Mouse (Mus musculus) neural tube, embryonic 14.5 days (tissue): ENCODE measurements around the gene Wfdc21. TPM values are rescaled to one million over a fixed set of nuclear protein-coding genes. Genes with fewer than 3 reads are reported as not detected.

Experiments used
- ATAC-seq: fragments of 200-750 bp; cut with Nextera tagmentation; 2 replicates; pipeline ENCODE4 v1.8.0; 2017; ENCODE audit warnings: low read depth, mild to moderate bottlenecking, moderate TSS enrichment, moderate library complexity
- H3K27ac ChIP-seq: fragments of 300-500 bp; sonication (generic); 2 replicates; pipeline ENCODE4 v1.5.1; 2014; ENCODE audit warnings: low read depth, mild to moderate bottlenecking, control low read depth, low read length, moderate library complexity, mixed read lengths
- H3K27me3 ChIP-seq: fragments of 300-500 bp; sonication (generic); 2 replicates; pipeline ENCODE4 v1.6.1; 2014; ENCODE audit warnings: low read length; ENCODE audit not compliant: control insufficient read depth, insufficient read depth
- H3K36me3 ChIP-seq: fragments of 300-500 bp; sonication (generic); 2 replicates; pipeline ENCODE4 v1.6.1; 2014; ENCODE audit warnings: low read length, mixed read lengths; ENCODE audit not compliant: control insufficient read depth, insufficient read depth
- H3K4me1 ChIP-seq: fragments of 300-500 bp; sonication (generic); 2 replicates; pipeline ENCODE4 v1.6.1; 2014; ENCODE audit warnings: low read length; ENCODE audit not compliant: control insufficient read depth, insufficient read depth
- H3K4me2 ChIP-seq: fragments of 300-500 bp; sonication (generic); 2 replicates; pipeline ENCODE4 v1.6.1; 2014; ENCODE audit warnings: mild to moderate bottlenecking, low read depth, low read length, control low read depth
- H3K4me3 ChIP-seq: fragments of 300-500 bp; sonication (generic); 2 replicates; pipeline ENCODE4 v1.5.1; 2014; ENCODE audit warnings: low read depth, low read length, control low read depth, mixed read lengths
- H3K9ac ChIP-seq: fragments of 300-500 bp; sonication (generic); replicated peaks from 2 replicates; pipeline ENCODE4 v1.6.1; 2014; ENCODE audit warnings: low read depth, mild to moderate bottlenecking, control low read depth, low read length, mixed read lengths
- H3K9me3 ChIP-seq: fragments of 300-500 bp; sonication (generic); 2 replicates; pipeline ENCODE4 v1.6.1; 2016; ENCODE audit warnings: low read length; ENCODE audit not compliant: control insufficient read depth
- WGBS: fragments of 180-500 bp; shearing (Covaris S2); extraction: QIAGEN DNeasy Blood & Tissue Kit; methylation state at CpG from one replicate; pipeline ENCODE4 v1.1.7; 2014; 5-methylcytosine and 5-hydroxymethylcytosine counted together
- polyA plus RNA-seq: library from polyadenylated mRNA; unstranded; fragments of >200 nt; fragmentation: Nextera tagmentation; extraction: Ambion mirVana; gene quantifications from 2 replicates; pipeline ENCODE4 v1.2.1, GENCODE M21; 2014

The Wfdc21 gene
- polyA plus RNA-seq, 1 experiment from 2014 or later, result not detected

DNA sequence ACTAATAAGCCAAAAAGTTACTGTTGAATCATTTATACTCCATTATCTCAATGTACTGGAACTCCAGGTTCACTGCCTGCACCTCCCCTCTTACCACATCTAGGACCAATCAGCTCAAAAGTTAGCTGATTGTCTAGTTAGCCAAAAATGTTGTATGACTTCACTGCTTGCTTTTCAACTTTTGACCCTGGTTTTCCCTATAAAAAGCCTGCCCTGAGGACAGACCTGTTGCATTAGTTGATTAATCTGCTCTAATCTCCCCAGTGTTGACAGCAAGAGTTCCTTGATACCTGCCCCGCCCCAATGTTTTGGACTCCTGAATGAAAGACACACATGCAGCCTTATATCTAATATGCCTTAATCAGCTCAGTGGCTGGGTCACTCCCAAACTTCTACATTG is 15.6 kb upstream of the Wfdc21 start:
- Histone ChIP-seq H3K4me1 (no peaks in the 10 kb centered on the region), H3K9me3 (no peaks in the 10 kb centered on the region), H3K4me2 (no peak overlapping the region), H3K27me3 (no peaks in the 10 kb centered on the region), H3K36me3 (no peaks in the 10 kb centered on the region), H3K27ac (no peak overlapping the region), H3K4me3 (no peak overlapping the region), H3K9ac (no peak overlapping the region)
- no peak for ATAC-seq
- 100% methylated on average over 1 of the region's 1 CpGs for WGBS

DNA sequence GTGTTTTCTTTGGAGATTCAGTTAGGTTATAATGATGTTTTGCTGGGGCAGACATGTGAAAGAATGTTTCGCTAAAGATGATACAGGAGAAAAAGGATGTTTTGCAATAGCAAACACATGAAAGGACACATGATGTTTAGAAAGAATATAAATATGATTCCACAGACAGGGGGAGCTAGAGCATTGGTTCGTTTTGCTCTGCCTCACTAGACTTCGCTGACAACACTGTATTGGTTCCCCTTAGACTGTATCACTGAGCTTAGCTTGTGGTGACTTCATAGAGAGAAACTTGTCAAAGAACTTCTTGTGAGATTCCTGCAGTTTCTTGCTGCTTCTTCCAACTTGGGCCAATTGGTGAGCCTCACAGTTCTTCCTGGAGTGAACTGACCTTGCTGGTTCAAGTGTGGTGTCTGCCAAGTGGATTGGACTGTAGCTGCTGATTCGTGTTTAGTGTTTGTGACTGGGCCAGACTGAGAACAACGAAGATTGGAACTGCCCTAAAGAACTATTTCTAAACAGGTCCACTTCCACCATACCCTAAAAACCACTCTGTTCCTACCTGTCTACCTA is 13.6 kb upstream of the Wfdc21 start:
- H3K4me1 ChIP-seq, result no peaks in the 10 kb centered on the region
- H3K9me3 ChIP-seq, result no peaks in the 10 kb centered on the region
- ATAC-seq, result no peak
- H3K27me3 ChIP-seq, result no peaks in the 10 kb centered on the region
- no peak overlapping the region for H3K4me3 ChIP-seq
- no peak overlapping the region for H3K27ac ChIP-seq
- H3K4me2 ChIP-seq, result no peak overlapping the region
- H3K36me3 ChIP-seq, result no peaks in the 10 kb centered on the region
- 87% methylated on average over 5 of the region's 5 CpGs for WGBS
- H3K9ac ChIP-seq, result no peak overlapping the region

DNA sequence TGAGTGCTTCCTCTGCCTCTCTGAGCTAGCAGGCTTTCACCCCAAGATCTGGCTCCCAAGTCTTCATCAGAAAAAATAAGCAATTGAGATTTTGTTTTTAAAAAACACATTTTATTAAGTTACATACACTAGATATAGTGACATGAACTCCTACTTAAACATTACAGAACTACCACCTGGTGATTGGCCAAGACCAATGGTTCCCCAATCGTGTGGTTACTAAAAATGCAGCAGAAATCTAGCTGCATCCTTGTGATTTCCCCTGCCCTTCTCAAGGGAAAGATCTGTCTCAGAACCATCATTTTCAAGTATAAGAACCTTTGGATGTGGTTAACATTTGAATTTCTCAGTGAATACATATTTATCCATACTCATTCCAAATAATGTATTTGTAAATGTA is 12.5 kb upstream of the Wfdc21 start:
- no peak overlapping the region for H3K4me3 ChIP-seq
- no peaks in the 10 kb centered on the region for H3K36me3 ChIP-seq
- 85% methylated on average over 1 of the region's 1 CpGs for WGBS
- no peaks in the 10 kb centered on the region for H3K4me1 ChIP-seq
- no peaks in the 10 kb centered on the region for H3K9me3 ChIP-seq
- no peaks in the 10 kb centered on the region for H3K27me3 ChIP-seq
- no peak overlapping the region for H3K9ac ChIP-seq
- no peak overlapping the region for H3K4me2 ChIP-seq
- no peak overlapping the region for H3K27ac ChIP-seq
- ATAC-seq, result no peak

DNA sequence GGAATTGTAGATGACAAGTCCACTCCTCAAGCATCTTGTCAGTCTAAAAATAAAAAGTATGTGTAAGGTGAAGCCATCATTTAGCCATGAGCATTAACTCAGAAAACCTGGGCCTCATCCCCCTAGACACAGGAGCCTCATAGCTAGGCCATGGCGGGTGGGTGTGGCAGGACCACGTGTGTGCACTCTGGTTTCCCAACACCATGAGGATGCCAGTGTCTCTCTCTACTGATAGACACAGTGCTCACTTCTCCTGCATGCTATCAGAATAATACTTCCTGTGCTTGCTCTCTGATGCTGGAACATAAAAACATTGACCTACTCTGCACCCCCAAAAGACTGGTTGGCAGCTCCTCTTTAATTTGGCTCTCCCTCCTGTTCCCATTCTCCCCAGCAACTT is 10.9 kb upstream of the Wfdc21 start:
- 87% methylated on average over 2 of the region's 2 CpGs for WGBS
- Histone ChIP-seq H3K27me3 (no peaks in the 10 kb centered on the region), H3K9me3 (no peaks in the 10 kb centered on the region), H3K36me3 (no peaks in the 10 kb centered on the region), H3K4me2 (no peak overlapping the region), H3K4me3 (no peak overlapping the region), H3K27ac (no peak overlapping the region), H3K4me1 (no peaks in the 10 kb centered on the region), H3K9ac (no peak overlapping the region)
- no peak for ATAC-seq

DNA sequence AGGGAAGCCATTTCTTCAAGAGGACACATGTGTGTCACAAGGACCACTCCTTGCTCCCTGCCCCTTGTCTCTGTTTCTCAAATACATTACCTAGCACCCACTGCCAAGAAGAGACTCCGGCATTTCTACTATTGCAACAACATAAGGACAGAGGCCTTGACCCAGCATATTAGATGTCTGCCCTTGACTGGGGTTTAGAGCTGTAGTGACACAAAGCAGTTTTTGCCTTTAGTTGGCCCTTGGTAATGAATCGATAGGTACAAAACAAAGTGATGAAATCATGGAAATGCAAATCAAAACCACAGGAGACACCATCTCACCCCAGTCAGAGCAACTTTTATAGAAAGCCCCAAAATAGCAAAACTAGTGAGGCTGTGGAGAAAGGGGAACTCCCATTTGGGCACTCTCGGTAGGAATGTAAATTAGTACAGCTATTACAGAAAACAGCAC is 9.6 kb upstream of the Wfdc21 start:
- Histone ChIP-seq H3K27me3 (no peaks in the 10 kb centered on the region), H3K9me3 (no peaks in the 10 kb centered on the region), H3K27ac (no peak overlapping the region), H3K4me3 (no peak overlapping the region), H3K36me3 (no peaks in the 10 kb centered on the region), H3K4me1 (no peaks in the 10 kb centered on the region), H3K4me2 (no peak overlapping the region), H3K9ac (no peak overlapping the region)
- ATAC-seq, result no peak
- WGBS, result 80% methylated on average over 3 of the region's 3 CpGs

DNA sequence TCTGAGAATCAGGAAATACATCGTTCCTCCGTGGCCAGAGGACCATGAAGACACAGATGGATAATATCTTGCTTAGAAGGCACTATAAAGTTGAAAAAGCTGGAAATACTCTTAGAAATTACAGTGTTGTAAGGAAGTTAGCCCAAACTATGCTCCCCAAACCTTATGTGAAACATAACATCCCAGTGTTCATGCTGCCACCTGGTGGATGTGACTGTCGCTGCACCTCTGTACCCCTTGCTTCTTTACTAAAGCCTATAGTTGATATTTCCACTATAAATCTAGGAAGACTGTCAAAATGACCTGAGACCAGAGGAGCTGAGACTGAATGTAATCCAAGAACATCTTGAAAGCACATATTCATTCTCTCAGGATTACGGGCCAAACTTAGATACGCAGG is 7.5 kb upstream of the Wfdc21 start:
- H3K9ac ChIP-seq, result no peak overlapping the region
- no peak overlapping the region for H3K4me3 ChIP-seq
- WGBS, result 22% methylated on average over 5 of the region's 5 CpGs
- H3K9me3 ChIP-seq, result no peaks in the 10 kb centered on the region
- no peak for ATAC-seq
- H3K4me1 ChIP-seq, result no peaks in the 10 kb centered on the region
- H3K27me3 ChIP-seq, result no peaks in the 10 kb centered on the region
- H3K27ac ChIP-seq, result no peak overlapping the region
- no peaks in the 10 kb centered on the region for H3K36me3 ChIP-seq
- H3K4me2 ChIP-seq, result no peak overlapping the region

DNA sequence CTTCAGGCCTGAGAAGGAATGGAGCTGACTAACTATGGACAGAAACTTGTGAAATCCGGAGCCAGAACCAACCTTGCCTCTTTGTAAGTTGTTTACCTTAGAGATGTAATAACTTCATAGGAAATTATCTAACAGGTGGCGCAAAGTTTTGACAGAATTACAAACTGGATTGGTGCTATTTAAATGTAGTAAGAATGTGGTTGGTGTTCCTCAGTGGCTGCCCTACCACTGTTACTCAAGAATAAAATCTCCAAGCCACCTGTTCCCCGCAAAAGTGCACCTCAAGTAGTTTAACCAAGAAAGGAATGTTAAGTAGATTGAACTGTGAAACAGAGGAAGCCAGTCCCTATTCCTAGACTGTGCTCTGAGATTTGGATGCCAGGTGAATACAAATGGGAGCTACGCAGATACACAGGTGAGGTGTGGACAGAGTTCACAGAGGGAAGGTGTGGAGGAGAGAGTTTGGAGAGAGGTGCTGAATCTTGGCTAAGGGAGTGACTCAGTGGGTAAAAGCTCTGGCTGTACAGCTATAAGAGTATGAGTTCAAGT is 6.2 kb upstream of the Wfdc21 start:
- Histone ChIP-seq H3K4me2 (no peak overlapping the region), H3K4me3 (no peak overlapping the region), H3K27ac (no peak overlapping the region), H3K27me3 (no peaks in the 10 kb centered on the region), H3K36me3 (no peaks in the 10 kb centered on the region), H3K9me3 (no peaks in the 10 kb centered on the region), H3K9ac (no peak overlapping the region), H3K4me1 (no peaks in the 10 kb centered on the region)
- ATAC-seq, result no peak
- WGBS, result 88% methylated on average over 4 of the region's 4 CpGs

DNA sequence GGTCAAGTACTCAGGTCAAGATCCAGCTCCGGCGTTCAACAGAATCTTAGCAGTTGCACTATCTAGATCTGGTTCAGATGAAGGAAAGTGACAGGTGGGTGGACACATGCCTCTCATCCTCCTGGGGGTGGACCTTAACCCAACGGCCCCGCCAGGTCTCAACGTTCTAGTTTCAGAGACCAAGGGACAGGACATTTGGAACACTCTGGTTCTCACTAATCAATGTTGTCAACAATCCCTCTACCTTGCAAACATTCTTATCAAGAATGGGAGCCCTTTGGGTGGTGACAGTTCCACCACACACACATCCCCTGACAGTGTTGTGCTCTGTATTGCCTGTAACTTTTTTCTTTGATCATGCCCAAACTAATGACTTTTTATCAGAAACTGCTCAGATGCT is 4.9 kb upstream of the Wfdc21 start:
- 81% methylated on average over 5 of the region's 5 CpGs for WGBS
- Histone ChIP-seq H3K27me3 (no peaks in the 10 kb centered on the region), H3K36me3 (no peaks in the 10 kb centered on the region), H3K27ac (no peak overlapping the region), H3K9ac (no peak overlapping the region), H3K4me2 (no peak overlapping the region), H3K4me3 (no peak overlapping the region), H3K9me3 (no peaks in the 10 kb centered on the region), H3K4me1 (no peaks in the 10 kb centered on the region)
- ATAC-seq, result no peak

DNA sequence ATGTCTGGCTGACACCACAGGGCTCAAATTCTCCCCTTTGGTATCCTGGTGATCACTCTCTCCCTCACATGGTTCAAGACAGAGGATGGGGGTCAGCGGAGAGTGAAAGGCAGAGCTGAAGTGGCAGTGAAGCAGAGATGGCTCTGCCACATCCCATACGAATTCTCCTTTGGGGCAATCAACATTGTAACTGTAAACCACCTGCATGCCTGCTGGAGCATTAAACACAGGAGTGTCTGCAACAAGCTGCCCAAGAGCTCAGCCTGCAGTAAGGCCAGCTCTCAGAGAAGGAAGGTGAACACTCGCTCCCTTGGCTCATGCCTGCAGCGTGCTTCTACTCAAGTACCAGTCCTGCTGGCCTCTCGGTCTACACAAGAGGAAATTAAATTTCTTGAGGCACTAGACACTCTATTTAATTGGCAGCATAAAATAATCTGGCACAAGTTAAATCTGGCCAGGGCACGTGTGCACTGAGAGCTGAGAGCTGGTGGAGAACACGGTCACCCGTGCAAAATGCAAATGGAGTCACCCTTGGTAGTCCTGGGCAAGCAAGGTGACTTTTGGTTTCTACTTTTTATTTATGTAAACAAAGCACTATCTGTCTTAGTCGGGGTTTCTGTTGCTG is 3.9 kb upstream of the Wfdc21 start:
- ATAC-seq, result no peak

More for the DNA sequence above, 3.9 kb upstream of the Wfdc21 start:
- H3K36me3 ChIP-seq, result no peaks in the 10 kb centered on the region
- 71% methylated on average over 9 of the region's 9 CpGs for WGBS
- no peak overlapping the region for H3K4me3 ChIP-seq
- H3K4me1 ChIP-seq, result no peaks in the 10 kb centered on the region
- no peaks in the 10 kb centered on the region for H3K27me3 ChIP-seq
- H3K9ac ChIP-seq, result no peak overlapping the region
- H3K4me2 ChIP-seq, result no peak overlapping the region
- no peaks in the 10 kb centered on the region for H3K9me3 ChIP-seq
- H3K27ac ChIP-seq, result no peak overlapping the region
